Mouse (Mus musculus): ENCODE measurements around the gene Gm20388.

- TF ChIP-seq CTCF (conservative IDR thresholded peaks at IDR 0.05; ENCODE audit: insufficient read depth, insufficient read length, low read depth, low read length) (no peak), POLR2A (IDR thresholded peaks at IDR 0.05; ENCODE audit: low read depth, low read length) (no peak)
Measured at GRCm38 (mm10) chr8:120316707-120317106, 406.1 kb downstream of the Gm20388 start.

Data from kidney, adult 2 months (tissue).